Mouse (Mus musculus) ZHBTc4 (cell line): ENCODE data around the gene Cmpk1.
A peak's percentile ranks its signal among the peaks of the same experiment; 100 is the strongest.
"Not testable (repeated sequence)": the region's sequence is repeated elsewhere in the genome, so short reads cannot be mapped to it uniquely, and the experiment has no call there.

Experiments used
- DNase-seq: peaks from one replicate; pipeline ENCODE4 v3.0.0-alpha.2; 2011; ENCODE audit warnings: low read depth, low spot score

Gene Cmpk1

GRCm38 (mm10) chr4:114986591-114987432 lies at the start of gene Cmpk1:
TSS of gene Cmpk1 (minus strand) at chr4:114987241.
- DNase-seq, result peak; percentile 90

- DNase-seq, result no peak
Observed at GRCm38 (mm10) chr4:115035043-115035442, 48.0 kb upstream of the Cmpk1 start.

- no peak for DNase-seq
Observed at GRCm38 (mm10) chr4:115019997-115020396, 33.0 kb upstream of the Cmpk1 start.

GRCm38 (mm10) chr4:115014276-115014675 lies 27.2 kb upstream of the Cmpk1 start:
- peak; percentile 42 for DNase-seq

GRCm38 (mm10) chr4:115000429-115000795 lies 13.4 kb upstream of the Cmpk1 start:
- peak; percentile 46 for DNase-seq

- DNase-seq, result peak; percentile 100
Observed at GRCm38 (mm10) chr4:114999773-115000428, 12.9 kb upstream of the Cmpk1 start, which contains the start of gene Stil. TSS of gene Stil (plus strand) at chr4:115000159.

GRCm38 (mm10) chr4:114999445-114999772 lies 12.4 kb upstream of the Cmpk1 start:
- no peak for DNase-seq

GRCm38 (mm10) chr4:114997051-114997450 lies 10.0 kb upstream of the Cmpk1 start:
- DNase-seq, result peak; percentile 61

- no peak for DNase-seq
Observed at GRCm38 (mm10) chr4:114994218-114994617, 7.2 kb upstream of the Cmpk1 start.

- no peak for DNase-seq
Observed at GRCm38 (mm10) chr4:114986211-114986590, 840 bp downstream of the Cmpk1 start.

- DNase-seq, result no peak
Observed at GRCm38 (mm10) chr4:114983020-114983419, 4.0 kb downstream of the Cmpk1 start.

GRCm38 (mm10) chr4:114982619-114983018 lies 4.4 kb downstream of the Cmpk1 start:
- DNase-seq, result no peak

- no peak for DNase-seq
Observed at GRCm38 (mm10) chr4:114973229-114973740, 13.8 kb downstream of the Cmpk1 start.

- DNase-seq, result no peak
Observed at GRCm38 (mm10) chr4:114970736-114971135, 16.3 kb downstream of the Cmpk1 start.

- DNase-seq, result not testable (repeated sequence)
Observed at GRCm38 (mm10) chr4:114960881-114961280, 26.2 kb downstream of the Cmpk1 start.

GRCm38 (mm10) chr4:114959533-114959932 lies 27.5 kb downstream of the Cmpk1 start:
- DNase-seq, result no peak

GRCm38 (mm10) chr4:114958786-114959185 lies 28.3 kb downstream of the Cmpk1 start:
- DNase-seq, result no peak

- no peak for DNase-seq
Observed at GRCm38 (mm10) chr4:114958231-114958630, 28.8 kb downstream of the Cmpk1 start.

GRCm38 (mm10) chr4:114957403-114957802 lies 29.6 kb downstream of the Cmpk1 start:
- DNase-seq, result no peak

GRCm38 (mm10) chr4:114953172-114953571 lies 33.9 kb downstream of the Cmpk1 start:
- no peak for DNase-seq

GRCm38 (mm10) chr4:114947852-114948481 lies 39.1 kb downstream of the Cmpk1 start:
- no peak for DNase-seq

- peak; percentile 65 for DNase-seq
Observed at GRCm38 (mm10) chr4:114947395-114947794, 39.6 kb downstream of the Cmpk1 start.
